In the genomic region with DNA sequence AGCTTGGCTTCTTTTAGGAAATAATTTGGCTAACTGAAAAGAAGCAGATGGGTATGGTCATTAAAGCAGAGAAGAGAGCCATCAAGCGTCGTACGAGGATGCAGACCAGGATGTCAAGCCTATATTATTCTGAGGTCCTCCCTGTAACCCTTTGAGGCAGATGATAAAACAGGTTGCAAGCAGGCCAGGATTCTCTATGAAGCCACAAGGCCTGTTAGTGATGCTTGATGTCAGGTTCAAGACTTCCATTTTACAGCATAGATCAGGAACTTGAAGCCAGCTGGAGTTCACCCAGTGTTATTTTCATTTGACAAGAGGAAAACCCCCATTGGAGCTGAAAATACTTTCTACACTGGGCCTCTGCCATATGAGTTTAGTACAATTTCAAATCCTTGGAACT, we compare ENCODE assay signal across 24 mouse cellular contexts.
A peak's percentile ranks its signal among the peaks of the same experiment; 100 is the strongest.
DNase-seq lines count a peak whose midpoint lies in the region; ATAC-seq and TF ChIP-seq lines count a peak whose summit lies in the region.
"Had no signal": no experiment of that assay in that cellular context is flagged by ENCODE, and none has a peak within 500 bp of the region (broad histone marks: within the 10 kb centered on the region; RNA-seq: fewer than 3 reads in every experiment).

No protein-coding gene starts in this region.

- no peaks in the 10 kb centered on the region for H3K27me3 ChIP-seq in forebrain, postnatal 0 days (ENCODE audit: insufficient read depth, low read length)
- no peaks in the 10 kb centered on the region for H3K27me3 ChIP-seq in forebrain, embryonic 16.5 days (replicated peaks; ENCODE audit: control insufficient read depth, insufficient read depth, low read length)
- H3K27me3 ChIP-seq: CH12.LX; embryonic facial prominence, embryonic 12.5 days; forebrain, embryonic 13.5 days; forebrain, embryonic 15.5 days; Patski had no signal

- peak; percentile 70 for ATAC-seq in forebrain, postnatal 0 days
- ATAC-seq in forebrain, embryonic 16.5 days: no peak
- ATAC-seq: CD4-positive, CD25-positive, alpha-beta regulatory T cell, adult 4 months; forebrain, embryonic 13.5 days; forebrain, embryonic 15.5 days; Patski had no signal

- WGBS in forebrain, postnatal 0 days: 62% methylated on average over 3 of the region's 3 CpGs
- WGBS in forebrain, embryonic 16.5 days: 76% methylated on average over 3 of the region's 3 CpGs

- TF ChIP-seq CTCF in forebrain, postnatal 0 days (IDR thresholded peaks at IDR 0.05; ENCODE audit: low read depth): no peak

- H3K36me3 ChIP-seq in forebrain, postnatal 0 days (ENCODE audit: insufficient read depth): no peaks in the 10 kb centered on the region
- no peaks in the 10 kb centered on the region for H3K36me3 ChIP-seq in forebrain, embryonic 16.5 days (ENCODE audit: control insufficient read depth, insufficient read depth)
- H3K36me3 ChIP-seq: embryonic facial prominence, embryonic 10.5 days; embryonic facial prominence, embryonic 12.5 days; forebrain, embryonic 15.5 days; G1E had no signal

- no peak overlapping the region for H3K27ac ChIP-seq in forebrain, postnatal 0 days (ENCODE audit: low read depth, low read length)
- no peak overlapping the region for H3K27ac ChIP-seq in forebrain, embryonic 16.5 days (ENCODE audit: low read length)
- H3K27ac ChIP-seq: embryonic facial prominence, embryonic 10.5 days; embryonic facial prominence, embryonic 12.5 days; forebrain, embryonic 13.5 days; forebrain, embryonic 15.5 days had no signal

- no peaks in the 10 kb centered on the region for H3K9me3 ChIP-seq in forebrain, postnatal 0 days (ENCODE audit: low read length)
- no peaks in the 10 kb centered on the region for H3K9me3 ChIP-seq in forebrain, embryonic 16.5 days (ENCODE audit: control insufficient read depth, low read length)
- H3K9me3 ChIP-seq: embryonic facial prominence, embryonic 10.5 days; embryonic facial prominence, embryonic 12.5 days; forebrain, embryonic 13.5 days; forebrain, embryonic 15.5 days; G1E had no signal

- H3K4me3 ChIP-seq in forebrain, postnatal 0 days (ENCODE audit: low read depth, low read length): no peak overlapping the region
- H3K4me3 ChIP-seq in forebrain, embryonic 16.5 days (replicated peaks; ENCODE audit: low read length): no peak overlapping the region
- H3K4me3 ChIP-seq: embryonic facial prominence, embryonic 10.5 days; embryonic facial prominence, embryonic 12.5 days; forebrain, embryonic 13.5 days; forebrain, embryonic 15.5 days had no signal

- no peaks in the 10 kb centered on the region for H3K4me1 ChIP-seq in forebrain, postnatal 0 days (ENCODE audit: insufficient read depth)
- no peaks in the 10 kb centered on the region for H3K4me1 ChIP-seq in forebrain, embryonic 16.5 days (replicated peaks; ENCODE audit: control insufficient read depth, insufficient read depth, low read length)
- H3K4me1 ChIP-seq: embryonic facial prominence, embryonic 10.5 days; embryonic facial prominence, embryonic 12.5 days; forebrain, embryonic 13.5 days; forebrain, embryonic 15.5 days had no signal

- no peak overlapping the region for H3K9ac ChIP-seq in forebrain, postnatal 0 days
- no peak overlapping the region for H3K9ac ChIP-seq in forebrain, embryonic 16.5 days (replicated peaks; ENCODE audit: low read depth, low read length)
- H3K9ac ChIP-seq: embryonic facial prominence, embryonic 12.5 days; forebrain, embryonic 13.5 days; forebrain, embryonic 15.5 days had no signal

- DNase-seq in forebrain, postnatal 0 days: peak; percentile 57
- DNase-seq in layer of hippocampus, postnatal 14 days (ENCODE audit: low spot score in 2 of 2): peak; percentile 9 to 26
- no peak for DNase-seq in layer of hippocampus, adult 11-12 months (ENCODE audit: low spot score)
- peak; percentile 7 for DNase-seq in brain, adult 2 months (ENCODE audit: low read depth, low spot score)
- DNase-seq in brain, embryonic 18.5 days (ENCODE audit: low read depth, low spot score): peak; percentile 6
- no peak for DNase-seq in thymus, postnatal 0 days (ENCODE audit: low spot score)
- DNase-seq: adrenal gland, adult 2 months; adrenal gland, postnatal 10 days; adrenal gland, postnatal 25 days; B cell, adult 2 months; cerebellum, adult 11-12 months; cerebellum, adult 2 months; cerebellum, adult 9-10 months; cerebellum, postnatal 10 days; cerebellum, postnatal 25 days had no signal

- no peak overlapping the region for H3K4me2 ChIP-seq in forebrain, postnatal 0 days (ENCODE audit: low read depth)
- no peak overlapping the region for H3K4me2 ChIP-seq in forebrain, embryonic 16.5 days (ENCODE audit: low read length)
- H3K4me2 ChIP-seq: embryonic facial prominence, embryonic 12.5 days; forebrain, embryonic 13.5 days; forebrain, embryonic 15.5 days had no signal

Comparison
In these comparisons a context has a peak if more than half of its experiments do, and no peak if none do; other contexts are left out.
1. DNase-seq: peak in forebrain, postnatal 0 days (single experiment), layer of hippocampus, postnatal 14 days (2 of 2), brain, adult 2 months (single experiment) and brain, embryonic 18.5 days (single experiment); none in layer of hippocampus, adult 11-12 months (single experiment) and thymus, postnatal 0 days (single experiment).